Mouse (Mus musculus) CH12.LX (cell line): ENCODE measurements around the gene Rsph6a.

Experiments
- CTCF ChIP-seq, 2 experiments: IDR thresholded peaks in 1 of 2; conservative IDR thresholded peaks in 1 of 2; 2 replicates each; pipeline ENCODE4 v1.5.1; 2011 to 2012; ENCODE audit warnings: low read depth in 2 of 2, low read length in 2 of 2, improper control_type of control experiment in 1 of 2, inconsistent platforms in 1 of 2, mild to moderate bottlenecking in 1 of 2, moderate library complexity in 1 of 2
- GABPA ChIP-seq: IDR thresholded peaks from 2 replicates; pipeline ENCODE4 v1.6.1; 2012; ENCODE audit warnings: low read depth, low read length, improper control_type of control experiment, inconsistent platforms; ENCODE audit not compliant: insufficient replicate concordance

- TF ChIP-seq CTCF (conservative IDR thresholded peaks at IDR 0.05 in 1 of 2, IDR thresholded peaks at IDR 0.05 in 1 of 2; ENCODE audit: low read depth in 2 of 2, low read length in 2 of 2): no peak
- TF ChIP-seq GABPA: no peak
Observed at GRCm38 (mm10) chr7:19050172-19050571, 4.3 kb upstream of the Rsph6a start.
